Mouse (Mus musculus) activated CD4-positive, CD25-positive, alpha-beta regulatory T cell, adult 9 weeks (primary cell): ENCODE data around the gene Gm10337. TPM values are rescaled to one million over a fixed set of nuclear protein-coding genes. Genes with fewer than 3 reads are reported as not detected.

ENCODE experiments used
- polyA plus RNA-seq: library from polyadenylated mRNA; unstranded; fragments of 100-300 nt; shearing (Covaris generic); gene quantifications from one replicate; pipeline ENCODE4 v1.2.1, GENCODE M21; 2017

Gene Gm10337
- not detected for polyA plus RNA-seq

GRCm38 (mm10) chr15:102503447-102503846 is at the start of gene Gm10337:
Gene Gm10337, plus strand, starts transcription at chr15:102503722.

GRCm38 (mm10) chr15:102458904-102459317 is 44.6 kb upstream of the Gm10337 start, which contains the start of gene Prr13:
Gene Prr13, plus strand, starts transcription at chr15:102459028.

GRCm38 (mm10) chr15:102470183-102470604 is 33.3 kb upstream of the Gm10337 start, which contains the start of gene Pcbp2:
Gene Pcbp2, plus strand, starts transcription at chr15:102470539.

GRCm38 (mm10) chr15:102516728-102517404 is 13.3 kb downstream of the Gm10337 start, which contains the start of gene Map3k12:
Gene Map3k12, minus strand, starts transcription at chr15:102517064.

GRCm38 (mm10) chr15:102517976-102518858 is 14.7 kb downstream of the Gm10337 start, which contains the start of gene Tarbp2:
Gene Tarbp2, plus strand, starts transcription at chr15:102518192.

GRCm38 (mm10) chr15:102524892-102525485 is 21.5 kb downstream of the Gm10337 start, which contains the start of gene Npff:
Gene Npff, minus strand, starts transcription at chr15:102524942.

Other genes starting within 250 kb of the Gm10337 start
- gene Rarg, start 246.2 kb upstream of the Gm10337 start, polyA plus RNA-seq, result 46.7 TPM
- gene Gm9918, start 233.2 kb upstream of the Gm10337 start, polyA plus RNA-seq, result not detected
- gene Mfsd5, start 224.3 kb upstream of the Gm10337 start, polyA plus RNA-seq, result 82.2 TPM
- gene Espl1, start 207.5 kb upstream of the Gm10337 start, polyA plus RNA-seq, result 3.0 TPM
- 582 TPM for gene Pfdn5, start 177.6 kb upstream of the Gm10337 start, polyA plus RNA-seq
- 99.5 TPM for gene Myg1, start 172.0 kb upstream of the Gm10337 start, polyA plus RNA-seq
- 58.8 TPM for gene Aaas, start 153.0 kb upstream of the Gm10337 start, polyA plus RNA-seq
- gene Sp7, start 136.5 kb upstream of the Gm10337 start, polyA plus RNA-seq, result not detected
- gene Sp1, start 97.6 kb upstream of the Gm10337 start, polyA plus RNA-seq, result 19.6 TPM
- gene Amhr2, start 58.4 kb upstream of the Gm10337 start, polyA plus RNA-seq, result not detected
- gene Prr13, start 44.7 kb upstream of the Gm10337 start, polyA plus RNA-seq, result 748 TPM
- 119 TPM for gene Pcbp2, start 33.2 kb upstream of the Gm10337 start, polyA plus RNA-seq
- 11.1 TPM for gene Map3k12, start 13.3 kb downstream of the Gm10337 start, polyA plus RNA-seq
- 55.5 TPM for gene Tarbp2, start 14.5 kb downstream of the Gm10337 start, polyA plus RNA-seq
- 4.6 TPM for gene Npff, start 21.2 kb downstream of the Gm10337 start, polyA plus RNA-seq
- gene Gm28047, start 121.3 kb downstream of the Gm10337 start, polyA plus RNA-seq, result not detected
- gene Atf7, start 121.7 kb downstream of the Gm10337 start, polyA plus RNA-seq, result 46.8 TPM
- 22.4 TPM for gene Atp5g2, start 168.6 kb downstream of the Gm10337 start, polyA plus RNA-seq
- gene Calcoco1, start 218.5 kb downstream of the Gm10337 start, polyA plus RNA-seq, result 51.9 TPM